Mouse (Mus musculus) lung, embryonic 16.5 days (tissue): ENCODE data around the gene Kcnd3. TPM values are rescaled to one million over a fixed set of nuclear protein-coding genes. Genes with fewer than 3 reads are reported as not detected.

Experiments used
- ATAC-seq: fragments of 200-750 bp; cut with Nextera tagmentation; 2 replicates; pipeline ENCODE4 v1.8.0; 2017; ENCODE audit warnings: low read depth, mild to moderate bottlenecking, moderate library complexity
- H3K27ac ChIP-seq: fragments of 300-500 bp; sonication (generic); 2 replicates; pipeline ENCODE4 v1.5.1; 2014; ENCODE audit warnings: mild to moderate bottlenecking, control low read depth, low read length
- H3K27me3 ChIP-seq: fragments of 300-500 bp; sonication (generic); 2 replicates; pipeline ENCODE4 v1.6.1; 2014; ENCODE audit warnings: low read depth, low read length, mixed read lengths; ENCODE audit not compliant: control insufficient read depth, insufficient read depth
- H3K36me3 ChIP-seq: fragments of 300-500 bp; sonication (generic); 2 replicates; pipeline ENCODE4 v1.6.1; 2014; ENCODE audit warnings: low read length; ENCODE audit not compliant: control insufficient read depth, insufficient read depth
- H3K4me1 ChIP-seq: fragments of 300-500 bp; sonication (generic); replicated peaks from 2 replicates; pipeline ENCODE4 v1.6.1; 2014; ENCODE audit warnings: low read length, mixed read lengths; ENCODE audit not compliant: control insufficient read depth, insufficient read depth
- H3K4me2 ChIP-seq: fragments of 300-500 bp; sonication (generic); 2 replicates; pipeline ENCODE4 v1.6.1; 2014; ENCODE audit warnings: low read depth, low read length, control low read depth
- H3K4me3 ChIP-seq: fragments of 300-500 bp; sonication (generic); 2 replicates; pipeline ENCODE4 v1.5.1; 2014; ENCODE audit warnings: mild to moderate bottlenecking, low read length, control low read depth
- H3K9ac ChIP-seq: fragments of 300-500 bp; sonication (generic); 2 replicates; pipeline ENCODE4 v1.6.1; 2014; ENCODE audit warnings: low read length, control low read depth
- H3K9me3 ChIP-seq: fragments of 300-500 bp; sonication (generic); 2 replicates; pipeline ENCODE4 v1.6.1; 2016; ENCODE audit warnings: low read length; ENCODE audit not compliant: control insufficient read depth
- WGBS: fragments of 180-500 bp; shearing (Covaris S2); extraction: QIAGEN DNeasy Blood & Tissue Kit; methylation state at CpG from one replicate; pipeline ENCODE4 v1.1.7; 2014; 5-methylcytosine and 5-hydroxymethylcytosine counted together
- polyA plus RNA-seq: library from polyadenylated mRNA; unstranded; fragments of >200 nt; fragmentation: Nextera tagmentation; extraction: Ambion mirVana; gene quantifications from 2 replicates; pipeline ENCODE4 v1.2.1, GENCODE M21; 2015

Kcnd3 gene
- polyA plus RNA-seq, 1 experiment from 2014 or later, result 0.26 TPM

GRCm38 (mm10) chr3:105668161-105668560 is 216.0 kb downstream of the Kcnd3 start:
- H3K36me3 ChIP-seq, result no peaks in the 10 kb centered on the region
- no peak overlapping the region for H3K27ac ChIP-seq
- H3K9ac ChIP-seq, result no peak overlapping the region
- 27% methylated on average over 9 of the region's 9 CpGs for WGBS
- H3K9me3 ChIP-seq, result no peaks in the 10 kb centered on the region
- no peaks in the 10 kb centered on the region for H3K4me1 ChIP-seq
- no peak for ATAC-seq
- H3K27me3 ChIP-seq, result no peaks in the 10 kb centered on the region
- H3K4me3 ChIP-seq, result no peak overlapping the region
- no peak overlapping the region for H3K4me2 ChIP-seq

DNA sequence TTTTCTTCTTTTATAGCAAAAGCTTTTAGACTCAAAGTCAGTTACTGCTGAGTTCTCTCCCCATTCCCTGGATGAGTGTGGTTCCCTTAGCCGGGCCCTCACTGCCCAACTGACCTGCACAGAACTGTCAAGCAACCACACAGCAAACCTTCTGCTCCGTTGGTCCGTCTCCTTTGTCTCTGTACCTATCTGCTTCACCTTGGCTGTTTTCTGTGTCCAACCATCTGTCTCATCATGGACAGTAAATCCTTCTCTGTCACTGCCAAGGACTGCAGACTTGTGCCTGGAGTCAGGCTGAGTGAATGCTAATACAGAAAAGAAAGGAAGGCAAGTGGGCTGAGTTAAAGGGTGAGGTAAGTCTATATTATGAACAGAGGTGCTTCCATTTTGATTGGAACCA is 217.6 kb downstream of the Kcnd3 start:
- H3K4me2 ChIP-seq, result no peak overlapping the region
- H3K9me3 ChIP-seq, result no peaks in the 10 kb centered on the region
- no peaks in the 10 kb centered on the region for H3K27me3 ChIP-seq
- no peak for ATAC-seq
- no peaks in the 10 kb centered on the region for H3K36me3 ChIP-seq
- no peak overlapping the region for H3K27ac ChIP-seq
- 84% methylated on average over 3 of the region's 3 CpGs for WGBS
- no peak overlapping the region for H3K9ac ChIP-seq
- H3K4me1 ChIP-seq, result no peaks in the 10 kb centered on the region
- no peak overlapping the region for H3K4me3 ChIP-seq

DNA sequence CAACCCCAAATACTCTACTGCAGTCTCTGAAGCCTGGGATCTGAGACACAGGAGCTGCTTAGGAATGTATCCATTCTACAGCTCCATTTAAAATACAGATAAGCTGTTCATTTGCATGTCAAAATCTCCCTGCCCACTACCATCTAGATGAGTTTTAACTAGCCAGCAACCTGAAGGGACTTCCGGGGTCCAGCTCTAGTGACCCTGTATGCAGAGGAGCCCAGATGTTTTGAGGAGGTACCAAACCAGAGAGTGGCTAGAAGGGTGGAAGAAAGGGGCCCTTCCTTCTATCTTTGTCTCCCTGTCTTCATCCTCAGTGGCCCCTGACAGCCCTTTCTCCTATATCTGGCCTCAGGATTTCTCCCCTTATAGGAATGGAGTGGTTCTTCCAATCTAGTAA is 218.7 kb downstream of the Kcnd3 start:
- H3K27ac ChIP-seq, result no peak overlapping the region
- WGBS, result 81% methylated on average over 1 of the region's 1 CpGs

GRCm38 (mm10) chr3:105674595-105675218 is 222.6 kb downstream of the Kcnd3 start:
- Histone ChIP-seq H3K36me3 (peaks cover 18% of the 10 kb centered on the region), H3K4me3 (no peak overlapping the region), H3K4me2 (no peak overlapping the region), H3K27me3 (no peaks in the 10 kb centered on the region), H3K4me1 (no peaks in the 10 kb centered on the region), H3K9ac (no peak overlapping the region), H3K27ac (no peak overlapping the region), H3K9me3 (no peaks in the 10 kb centered on the region)
- peak; percentile 71; the same call in 1 of the 2 replicates for ATAC-seq
- WGBS, result 16% methylated on average over 7 of the region's 7 CpGs

More for the DNA sequence above, 218.7 kb downstream of the Kcnd3 start:
- H3K4me3 ChIP-seq, result no peak overlapping the region
- no peaks in the 10 kb centered on the region for H3K27me3 ChIP-seq
- no peaks in the 10 kb centered on the region for H3K36me3 ChIP-seq
- H3K4me2 ChIP-seq, result no peak overlapping the region
- H3K4me1 ChIP-seq, result no peaks in the 10 kb centered on the region
- no peaks in the 10 kb centered on the region for H3K9me3 ChIP-seq
- H3K9ac ChIP-seq, result no peak overlapping the region
- ATAC-seq, result no peak

DNA sequence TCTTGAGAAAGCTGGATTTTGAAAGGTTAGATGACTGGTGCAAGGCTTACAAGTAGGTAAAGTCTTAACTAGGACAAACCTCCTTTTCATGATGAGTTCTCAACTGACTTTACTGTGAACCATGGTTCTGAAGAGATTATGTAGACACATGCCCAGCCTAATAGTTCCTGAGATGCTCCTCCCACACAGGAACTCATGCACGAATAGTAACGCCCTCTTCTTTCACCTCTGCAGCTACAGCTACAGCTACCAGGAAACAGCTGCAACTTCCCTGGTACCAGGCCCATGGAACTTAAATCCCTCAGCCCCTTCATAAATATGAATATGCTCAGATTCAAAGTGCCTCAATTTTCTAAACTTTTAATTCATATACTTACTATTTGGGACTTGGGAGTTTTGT is 223.8 kb downstream of the Kcnd3 start:
- Histone ChIP-seq H3K4me2 (no peak overlapping the region), H3K9me3 (no peaks in the 10 kb centered on the region), H3K4me1 (no peaks in the 10 kb centered on the region), H3K36me3 (peaks cover 24% of the 10 kb centered on the region), H3K27me3 (no peaks in the 10 kb centered on the region), H3K27ac (no peak overlapping the region), H3K9ac (no peak overlapping the region), H3K4me3 (no peak overlapping the region)
- 29% methylated on average over 2 of the region's 2 CpGs for WGBS
- no peak for ATAC-seq

DNA sequence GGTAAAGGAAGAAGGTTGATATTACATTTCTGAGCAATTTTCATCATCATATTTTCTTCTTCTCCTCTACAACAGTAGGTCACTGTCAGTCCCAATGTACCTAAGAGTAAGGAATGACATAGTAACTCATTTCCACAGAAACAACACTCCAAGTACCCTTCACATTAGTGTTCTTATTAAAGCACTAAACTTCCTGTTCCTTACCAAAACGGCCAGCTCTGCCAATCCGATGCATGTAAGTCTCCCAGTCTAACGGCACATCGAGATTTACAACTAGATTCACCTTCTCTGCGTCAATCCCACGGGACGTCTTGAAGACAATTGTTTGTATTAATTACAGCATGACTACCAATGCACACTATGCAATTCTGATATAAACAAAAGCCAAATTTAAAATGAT is 228.2 kb downstream of the Kcnd3 start:
- H3K4me1 ChIP-seq, result no peaks in the 10 kb centered on the region
- WGBS, result 88% methylated on average over 7 of the region's 7 CpGs
- no peak for ATAC-seq
- no peaks in the 10 kb centered on the region for H3K9me3 ChIP-seq
- H3K9ac ChIP-seq, result no peak overlapping the region
- no peak overlapping the region for H3K4me2 ChIP-seq
- no peaks in the 10 kb centered on the region for H3K27me3 ChIP-seq
- H3K27ac ChIP-seq, result no peak overlapping the region
- H3K36me3 ChIP-seq, result peaks cover 43% of the 10 kb centered on the region
- no peak overlapping the region for H3K4me3 ChIP-seq

DNA sequence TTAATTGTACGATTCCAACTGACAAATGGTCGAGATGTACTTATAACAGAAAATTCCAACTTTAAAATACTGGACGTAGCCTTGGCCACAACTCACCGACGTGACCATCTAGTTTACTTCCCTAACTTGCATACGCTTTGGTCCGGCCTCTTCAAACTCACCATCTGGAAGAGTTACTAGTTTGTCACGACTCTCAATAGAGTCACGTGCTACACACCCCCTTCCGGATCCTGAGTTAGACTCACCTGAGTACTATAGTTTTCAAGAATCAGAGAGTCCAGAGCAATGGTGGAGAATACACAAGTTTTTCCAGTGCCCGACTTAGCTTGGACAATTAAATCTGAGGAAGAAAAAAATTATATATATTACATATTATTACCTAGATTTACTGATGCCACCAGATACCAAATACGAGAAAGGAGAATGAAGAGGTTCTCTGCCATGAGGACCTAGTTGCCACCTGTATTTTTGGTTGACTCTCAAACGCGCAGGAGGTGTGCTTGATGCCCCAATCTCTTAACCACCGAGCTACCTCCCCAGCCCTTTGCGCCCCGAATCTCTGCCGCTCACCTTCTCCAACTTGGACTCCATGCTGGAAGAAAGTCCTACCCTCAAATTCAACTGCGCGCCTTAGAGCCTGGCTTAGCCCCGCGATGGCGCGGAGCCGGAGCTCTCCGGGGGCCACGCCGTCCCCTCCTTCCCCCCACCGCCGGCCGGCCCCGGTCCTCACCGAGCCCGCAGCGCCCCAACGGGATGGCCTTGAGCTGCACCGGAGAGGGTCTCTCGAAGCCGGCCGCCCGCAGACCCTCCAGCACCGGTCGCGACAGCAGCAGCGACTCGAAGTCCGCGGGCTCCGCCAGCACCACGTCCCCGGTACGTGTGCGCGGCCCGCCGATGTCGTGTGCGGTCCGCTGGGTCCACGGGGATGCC is 234.5 kb downstream of the Kcnd3 start:
- Histone ChIP-seq H3K9me3 (no peaks in the 10 kb centered on the region), H3K9ac (peak overlapping the region; percentile 97), H3K4me1 (peaks cover 7% of the 10 kb centered on the region), H3K27ac (peak overlapping the region; percentile 75), H3K27me3 (no peaks in the 10 kb centered on the region), H3K36me3 (peaks cover 15% of the 10 kb centered on the region), H3K4me3 (peak overlapping the region; percentile 97), H3K4me2 (peak overlapping the region; percentile 77)
- 6% methylated on average over 60 of the region's 60 CpGs for WGBS
- ATAC-seq, result no peak; the same call in 1 of the 2 replicates

DNA sequence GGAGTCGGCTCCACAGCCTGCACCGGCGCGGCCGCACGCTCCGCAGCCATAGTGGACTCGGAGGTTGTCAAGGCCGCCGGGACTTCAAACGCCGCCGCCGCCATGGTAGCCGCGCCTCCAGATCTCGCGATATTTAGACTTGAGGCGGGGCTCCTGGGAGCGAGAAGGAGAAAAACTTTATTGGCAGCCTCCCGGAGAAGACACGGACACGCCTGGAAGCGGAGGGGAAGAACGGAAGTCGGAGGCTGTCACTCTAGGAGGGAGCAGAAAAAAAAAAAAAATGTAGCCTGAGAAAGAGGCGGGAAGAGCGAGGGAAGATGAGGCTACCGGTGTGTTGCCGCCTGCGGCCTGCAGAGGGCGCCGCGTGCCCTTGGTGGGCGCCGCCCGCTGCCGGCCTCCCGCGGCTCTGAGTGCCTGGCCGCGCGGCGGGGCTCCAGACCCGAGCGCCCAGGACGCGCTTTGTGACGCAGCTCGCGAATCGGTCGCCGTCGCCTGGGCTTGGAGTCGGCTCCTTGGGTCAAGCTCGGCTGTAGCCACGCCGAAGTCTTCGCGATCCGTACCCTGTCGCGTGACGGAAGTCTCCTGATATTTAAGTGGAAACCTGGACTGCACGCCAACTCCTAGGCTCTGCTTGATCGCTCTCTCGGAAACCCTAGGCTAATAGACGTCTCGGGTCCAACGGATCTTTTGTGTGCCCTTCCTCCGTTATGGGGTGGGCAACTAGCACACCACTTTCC is 235.4 kb downstream of the Kcnd3 start, which contains the start of gene Ddx20:
Gene Ddx20, minus strand, starts transcription at position 251 of the 737 bp plus-strand sequence.
- peaks cover 15% of the 10 kb centered on the region for H3K36me3 ChIP-seq
- WGBS, result under 1% methylated on average over 71 of the region's 72 CpGs
- peaks cover 7% of the 10 kb centered on the region for H3K4me1 ChIP-seq

GRCm38 (mm10) chr3:105688536-105688935 is 236.4 kb downstream of the Kcnd3 start:
- Histone ChIP-seq H3K4me3 (no peak overlapping the region), H3K27me3 (peaks cover 2% of the 10 kb centered on the region; the same call in 1 of the 2 replicates), H3K36me3 (peaks cover 5% of the 10 kb centered on the region), H3K27ac (no peak overlapping the region), H3K4me2 (no peak overlapping the region), H3K4me1 (peaks cover 7% of the 10 kb centered on the region), H3K9me3 (no peaks in the 10 kb centered on the region), H3K9ac (no peak overlapping the region)
- no peak for ATAC-seq
- 84% methylated on average over 2 of the region's 2 CpGs for WGBS

More for the DNA sequence above, 235.4 kb downstream of the Kcnd3 start, which contains the start of gene Ddx20:
- Histone ChIP-seq H3K4me2 (peak within 1 kb of the TSS; percentile 77), H3K27me3 (no peaks in the 10 kb centered on the region), H3K4me3 (peak within 1 kb of the TSS; percentile 97), H3K27ac (peak within 1 kb of the TSS; percentile 75), H3K9ac (peak within 1 kb of the TSS; percentile 97), H3K9me3 (no peaks in the 10 kb centered on the region)
- peak; percentile 98 for ATAC-seq
